Mouse (Mus musculus) hindbrain, embryonic 11.5 days (tissue): ENCODE measurements at regions not wholly inside any gene's neighbourhood (a gene's known extent, or its start where the extent isn't known, plus 50 kb on each side); places are given as distances from the start of the nearest gene placed in this dataset.

Experiments used
- ATAC-seq: fragments of 200-750 bp; cut with Nextera tagmentation; 2 replicates; pipeline ENCODE4 v1.8.0; 2017; ENCODE audit warnings: mild to moderate bottlenecking, moderate TSS enrichment, moderate library complexity; ENCODE audit not compliant: low FRiP score
- DNase-seq: peaks from one replicate; pipeline ENCODE4 v3.0.0-alpha.2; 2015; ENCODE audit warnings: low spot score
- H3K27ac ChIP-seq: fragments of 300-500 bp; sonication (generic); 2 replicates; pipeline ENCODE4 v1.5.1; 2014; ENCODE audit warnings: mild to moderate bottlenecking, low read depth, low read length
- H3K27me3 ChIP-seq: fragments of 300-500 bp; sonication (generic); 2 replicates; pipeline ENCODE4 v1.6.1; 2014; ENCODE audit warnings: mild to moderate bottlenecking, low read length, moderate library complexity, mixed read lengths; ENCODE audit not compliant: control insufficient read depth, insufficient read depth
- H3K36me3 ChIP-seq: fragments of 300-500 bp; sonication (generic); 2 replicates; pipeline ENCODE4 v1.6.1; 2014; ENCODE audit warnings: mild to moderate bottlenecking, low read length, moderate library complexity, mixed read lengths; ENCODE audit not compliant: control insufficient read depth, insufficient read depth
- H3K4me1 ChIP-seq: fragments of 300-500 bp; sonication (generic); replicated peaks from 2 replicates; pipeline ENCODE4 v1.6.1; 2014; ENCODE audit warnings: low read length, mixed read lengths; ENCODE audit not compliant: control insufficient read depth, insufficient read depth
- H3K4me2 ChIP-seq: fragments of 300-500 bp; sonication (generic); replicated peaks from 2 replicates; pipeline ENCODE4 v1.6.1; 2014; ENCODE audit warnings: mild to moderate bottlenecking, low read depth, low read length
- H3K4me3 ChIP-seq: fragments of 300-500 bp; sonication (generic); 2 replicates; pipeline ENCODE4 v1.5.1; 2014; ENCODE audit warnings: low read depth, low read length
- H3K9ac ChIP-seq: fragments of 300-500 bp; sonication (generic); 2 replicates; pipeline ENCODE4 v1.6.1; 2014; ENCODE audit warnings: low read depth, low read length
- H3K9me3 ChIP-seq: fragments of 300-500 bp; sonication (generic); 2 replicates; pipeline ENCODE4 v1.6.1; 2016; ENCODE audit warnings: low read length; ENCODE audit not compliant: control insufficient read depth
- WGBS: fragments of 180-500 bp; shearing (Covaris S2); extraction: QIAGEN DNeasy Blood & Tissue Kit; methylation state at CpG from one replicate; pipeline ENCODE4 v1.1.7; 2014; 5-methylcytosine and 5-hydroxymethylcytosine counted together

GRCm38 (mm10) chr10:37304656-37305055 is 165.9 kb upstream of the Marcks start:
- no peak for DNase-seq
- no peaks in the 10 kb centered on the region for H3K9me3 ChIP-seq
- no peaks in the 10 kb centered on the region for H3K36me3 ChIP-seq
- 43% methylated on average over 2 of the region's 2 CpGs for WGBS
- no peaks in the 10 kb centered on the region for H3K4me1 ChIP-seq
- H3K27ac ChIP-seq: no peak overlapping the region
- H3K9ac ChIP-seq: no peak overlapping the region
- ATAC-seq: no peak
- no peak overlapping the region for H3K4me2 ChIP-seq
- H3K27me3 ChIP-seq: no peaks in the 10 kb centered on the region
- no peak overlapping the region for H3K4me3 ChIP-seq

GRCm38 (mm10) chr10:37300181-37300889 is 161.6 kb upstream of the Marcks start:
- 84% methylated on average over 5 of the region's 5 CpGs for WGBS
- no peak for DNase-seq
- Histone ChIP-seq H3K4me2 (no peak overlapping the region), H3K4me3 (no peak overlapping the region), H3K4me1 (no peaks in the 10 kb centered on the region), H3K36me3 (no peaks in the 10 kb centered on the region), H3K27ac (no peak overlapping the region), H3K27me3 (no peaks in the 10 kb centered on the region), H3K9ac (no peak overlapping the region), H3K9me3 (no peaks in the 10 kb centered on the region)
- ATAC-seq: no peak

GRCm38 (mm10) chr10:37298689-37299421 is 160.1 kb upstream of the Marcks start:
- no peak overlapping the region for H3K27ac ChIP-seq
- no peak overlapping the region for H3K4me3 ChIP-seq
- H3K9me3 ChIP-seq: no peaks in the 10 kb centered on the region
- DNase-seq (no peak), ATAC-seq (no peak)
- H3K4me1 ChIP-seq: no peaks in the 10 kb centered on the region
- H3K9ac ChIP-seq: no peak overlapping the region
- WGBS: 87% methylated on average over 4 of the region's 4 CpGs
- no peaks in the 10 kb centered on the region for H3K36me3 ChIP-seq
- H3K27me3 ChIP-seq: no peaks in the 10 kb centered on the region
- no peak overlapping the region for H3K4me2 ChIP-seq

GRCm38 (mm10) chr10:37294231-37294630 is 155.5 kb upstream of the Marcks start:
- no peaks in the 10 kb centered on the region for H3K9me3 ChIP-seq
- H3K4me1 ChIP-seq: no peaks in the 10 kb centered on the region
- no peak overlapping the region for H3K4me2 ChIP-seq
- no peaks in the 10 kb centered on the region for H3K36me3 ChIP-seq
- no peak for ATAC-seq
- no peak overlapping the region for H3K9ac ChIP-seq
- no peaks in the 10 kb centered on the region for H3K27me3 ChIP-seq
- DNase-seq: no peak
- H3K4me3 ChIP-seq: no peak overlapping the region
- H3K27ac ChIP-seq: no peak overlapping the region

- Histone ChIP-seq H3K9me3 (no peaks in the 10 kb centered on the region), H3K36me3 (no peaks in the 10 kb centered on the region), H3K27me3 (no peaks in the 10 kb centered on the region), H3K4me1 (no peaks in the 10 kb centered on the region), H3K27ac (no peak overlapping the region), H3K4me2 (no peak overlapping the region), H3K4me3 (no peak overlapping the region), H3K9ac (no peak overlapping the region)
- no peak for DNase-seq
- ATAC-seq: no peak
- WGBS: 79% methylated on average over 1 of the region's 1 CpGs
Observed at GRCm38 (mm10) chr10:37293292-37293691, 154.6 kb upstream of the Marcks start.

GRCm38 (mm10) chr10:37291639-37292495 is 153.1 kb upstream of the Marcks start:
- no peaks in the 10 kb centered on the region for H3K27me3 ChIP-seq

GRCm38 (mm10) chr10:37289964-37290704 is 151.4 kb upstream of the Marcks start:
- H3K4me1 ChIP-seq: no peaks in the 10 kb centered on the region
- no peak overlapping the region for H3K9ac ChIP-seq
- DNase-seq: no peak
- no peak overlapping the region for H3K4me2 ChIP-seq
- H3K36me3 ChIP-seq: no peaks in the 10 kb centered on the region
- no peak for ATAC-seq
- no peaks in the 10 kb centered on the region for H3K27me3 ChIP-seq
- 92% methylated on average over 3 of the region's 3 CpGs for WGBS
- no peaks in the 10 kb centered on the region for H3K9me3 ChIP-seq
- H3K27ac ChIP-seq: no peak overlapping the region
- no peak overlapping the region for H3K4me3 ChIP-seq

More at GRCm38 (mm10) chr10:37291639-37292495, 153.1 kb upstream of the Marcks start:
- ATAC-seq: no peak
- no peaks in the 10 kb centered on the region for H3K36me3 ChIP-seq
- no peak overlapping the region for H3K9ac ChIP-seq
- no peak overlapping the region for H3K27ac ChIP-seq
- no peak overlapping the region for H3K4me3 ChIP-seq
- DNase-seq: no peak
- no peaks in the 10 kb centered on the region for H3K4me1 ChIP-seq
- H3K4me2 ChIP-seq: no peak overlapping the region
- H3K9me3 ChIP-seq: no peaks in the 10 kb centered on the region
- WGBS: 92% methylated on average over 2 of the region's 2 CpGs

GRCm38 (mm10) chr10:37286305-37286704 is 147.6 kb upstream of the Marcks start:
- H3K4me2 ChIP-seq: no peak overlapping the region
- H3K9me3 ChIP-seq: no peaks in the 10 kb centered on the region
- no peak overlapping the region for H3K9ac ChIP-seq
- ATAC-seq (no peak), DNase-seq (no peak)
- H3K36me3 ChIP-seq: no peaks in the 10 kb centered on the region
- no peaks in the 10 kb centered on the region for H3K27me3 ChIP-seq
- WGBS: 82% methylated on average over 5 of the region's 5 CpGs
- H3K4me1 ChIP-seq: no peaks in the 10 kb centered on the region
- no peak overlapping the region for H3K27ac ChIP-seq
- H3K4me3 ChIP-seq: no peak overlapping the region
